Mouse (Mus musculus) hematopoietic stem cell, adult 5-6 weeks (primary cell): ENCODE measurements at regions not wholly inside any gene's neighbourhood (a gene's known extent, or its start where the extent isn't known, plus 50 kb on each side); places are given as distances from the start of the nearest gene placed in this dataset.

Source experiments
- ATAC-seq, 2 experiments: fragments of 125-278 bp in 1 of 2; replicated peaks in 1 of 2; 2 replicates each; pipeline ENCODE4 v1.8.0; 2016 to 2017; ENCODE audit warnings: inconsistent platforms in 2 of 2, mild to moderate bottlenecking in 2 of 2, moderate number of reproducible peaks in 2 of 2, low read depth in 1 of 2, moderate TSS enrichment in 1 of 2; ENCODE audit not compliant: low FRiP score in 2 of 2, poor library complexity in 2 of 2, severe bottlenecking in 2 of 2, insufficient read depth in 1 of 2, low TSS enrichment in 1 of 2

GRCm38 (mm10) chr14:48376112-48376511, 69.8 kb upstream of the Tmem260 start:
- ATAC-seq, result no peak
